Mouse (Mus musculus) kidney, adult 11 months (tissue): ENCODE measurements at regions not wholly inside any gene's neighbourhood (a gene's known extent, or its start where the extent isn't known, plus 50 kb on each side); places are given as distances from the start of the nearest gene placed in this dataset.
A peak's percentile ranks its signal among the peaks of the same experiment; 100 is the strongest.

Experiments used
- DNase-seq: peaks from one replicate; pipeline ENCODE4 v3.0.0; 2022

DNA sequence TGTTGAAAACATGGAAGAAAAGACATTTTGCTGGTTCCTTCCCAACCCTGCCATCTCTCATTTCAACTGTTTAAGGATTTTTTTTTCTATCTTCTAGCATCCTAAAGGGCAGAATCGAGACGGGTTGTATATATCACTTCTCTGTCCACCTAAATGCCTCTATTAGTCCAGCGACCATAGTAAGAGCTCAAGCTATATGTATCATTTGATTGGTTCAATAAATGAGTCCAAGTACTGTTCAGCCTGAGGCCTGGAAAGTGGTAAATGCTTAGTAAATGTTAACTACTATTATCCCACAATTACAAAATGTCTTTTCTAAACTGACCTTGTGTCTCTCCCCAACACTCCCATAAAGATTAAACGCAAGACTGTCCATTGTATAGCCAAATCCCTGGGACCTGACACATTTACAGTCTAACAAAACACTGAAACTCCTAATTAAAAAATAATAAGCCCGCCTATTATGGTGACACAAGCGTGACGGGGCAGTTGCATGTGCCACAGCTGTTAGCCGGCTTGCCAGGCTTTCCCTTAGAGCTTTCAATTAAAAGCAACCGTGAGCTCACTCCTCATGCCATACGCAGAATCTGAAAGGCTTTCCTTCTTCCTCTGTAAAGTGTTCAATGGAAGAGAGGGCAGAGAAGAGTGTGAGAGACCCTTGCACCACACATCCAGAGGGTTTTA lies 336.7 kb upstream of the Tenm4 start:
- DNase-seq, result no peak

DNA sequence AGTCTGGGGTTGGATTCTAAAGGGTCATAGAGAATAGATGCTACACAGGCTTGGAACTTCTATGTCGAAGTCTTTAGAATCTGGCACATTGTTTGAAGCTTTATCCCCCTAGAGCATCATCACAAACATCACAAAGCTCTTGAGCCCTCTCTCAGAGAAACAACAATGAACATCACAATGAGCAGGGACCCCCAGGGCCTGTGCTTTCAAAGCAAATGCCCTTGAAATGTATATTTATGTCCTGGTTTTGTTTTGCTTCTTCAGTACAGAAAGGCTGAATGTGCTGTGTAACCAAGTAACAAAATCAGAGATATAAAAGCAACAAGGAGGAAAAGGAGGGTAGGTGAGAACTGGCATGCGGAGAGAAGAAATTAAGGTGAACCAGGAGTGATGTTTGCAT lies 330.6 kb upstream of the Tenm4 start:
- no peak for DNase-seq

DNA sequence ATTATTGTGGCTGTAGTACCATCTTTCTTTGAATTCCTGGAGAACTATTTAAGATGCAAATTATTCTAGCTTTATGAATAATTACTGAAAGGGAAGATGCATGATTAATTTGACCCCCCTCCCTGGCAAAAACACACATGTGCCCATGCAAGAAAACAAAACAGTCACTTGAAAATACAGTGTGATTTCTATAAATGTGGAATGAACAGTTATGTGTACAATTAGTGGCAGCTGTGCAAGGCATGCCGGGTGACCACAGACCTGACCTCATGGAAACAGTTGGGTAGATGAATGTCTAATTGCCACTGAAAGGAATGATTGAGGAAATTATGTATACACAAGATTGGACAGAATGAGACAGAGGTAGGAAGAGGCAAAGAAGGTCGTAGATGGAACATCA lies 321.2 kb upstream of the Tenm4 start:
- DNase-seq, result no peak

DNA sequence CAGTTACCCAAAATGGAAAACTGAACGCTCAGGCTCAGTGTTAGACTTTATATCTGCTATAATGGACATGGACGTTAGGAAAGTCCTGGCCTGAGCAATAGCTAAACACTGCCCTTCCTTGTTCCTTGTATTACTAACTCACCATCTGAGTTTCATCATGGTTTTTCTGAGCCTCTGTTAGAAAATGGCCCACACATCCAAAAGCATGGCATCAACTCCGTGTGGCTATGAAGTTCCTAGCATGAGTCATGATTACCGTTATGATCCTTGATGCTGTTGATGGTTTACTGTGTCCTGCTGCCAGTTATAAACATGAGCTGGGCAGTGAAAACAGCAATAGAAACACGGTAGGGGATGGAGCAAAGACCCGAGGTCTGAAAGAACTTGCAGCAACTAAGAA lies 318.4 kb upstream of the Tenm4 start:
- no peak for DNase-seq

DNA sequence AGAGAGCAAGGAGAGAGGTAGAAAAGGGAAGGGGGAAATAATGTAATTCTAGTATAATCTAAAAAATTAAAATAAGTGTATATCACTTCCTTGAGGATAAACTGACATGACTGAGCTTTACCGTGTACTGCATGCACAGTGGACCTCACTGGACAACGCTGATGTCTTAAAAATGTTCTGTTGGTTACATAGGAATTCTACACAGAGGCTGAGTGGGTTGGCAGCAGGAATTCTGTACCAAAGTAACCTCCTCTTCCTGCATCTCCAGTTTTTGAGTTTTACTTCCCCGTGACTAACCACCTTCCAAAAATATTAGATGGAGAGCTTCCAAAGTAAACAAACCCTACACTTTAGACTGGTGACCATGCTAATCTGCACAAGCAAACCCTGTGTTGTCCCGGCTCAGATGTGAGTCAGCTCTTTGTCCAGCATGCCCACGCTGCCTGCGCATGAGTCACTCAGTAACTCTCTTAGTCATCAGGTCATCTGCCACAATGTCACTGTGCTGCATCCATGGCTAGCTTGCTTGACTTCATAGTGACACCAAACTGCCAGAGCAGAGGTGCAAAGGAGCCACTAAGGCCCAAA lies 317.7 kb upstream of the Tenm4 start:
- DNase-seq, result peak; percentile 16

DNA sequence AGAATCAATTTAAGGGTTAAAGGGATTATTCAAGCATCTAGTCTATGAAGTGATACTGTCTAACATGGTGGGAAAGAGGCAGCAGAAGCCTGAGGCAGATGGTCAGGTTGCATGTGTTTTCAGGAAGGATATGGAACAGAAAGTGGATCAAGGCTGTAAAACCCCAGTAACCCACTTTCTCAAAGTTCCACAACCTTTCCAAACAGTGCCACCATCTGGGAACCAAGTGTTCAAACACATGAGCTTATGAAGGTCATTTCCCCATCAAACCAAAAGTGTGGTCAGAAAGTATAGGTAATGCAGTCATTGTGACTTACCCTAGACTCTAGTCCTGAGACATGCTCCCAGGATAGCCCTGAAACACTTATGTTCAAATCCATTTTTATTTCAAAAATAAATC lies 312.8 kb upstream of the Tenm4 start:
- no peak for DNase-seq

DNA sequence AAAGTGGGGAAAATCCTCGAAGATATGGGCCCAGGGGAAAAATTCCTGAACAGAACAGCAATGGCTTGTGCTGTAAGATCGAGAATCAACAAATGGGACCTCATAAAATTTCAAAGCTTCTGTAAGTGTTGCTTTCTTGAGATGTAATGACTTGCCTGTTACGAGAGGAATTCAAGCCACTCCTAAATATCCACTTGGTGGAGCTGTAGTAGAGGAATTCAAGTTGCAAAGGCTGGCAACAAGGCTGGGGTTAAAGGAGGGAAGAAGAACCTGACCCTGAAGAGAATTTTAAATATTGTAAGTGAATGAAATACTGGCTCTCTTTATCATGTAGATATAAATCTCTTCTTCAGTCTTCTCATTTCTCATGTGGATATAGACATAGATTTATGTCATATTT lies 306.8 kb upstream of the Tenm4 start:
- DNase-seq, result no peak

DNA sequence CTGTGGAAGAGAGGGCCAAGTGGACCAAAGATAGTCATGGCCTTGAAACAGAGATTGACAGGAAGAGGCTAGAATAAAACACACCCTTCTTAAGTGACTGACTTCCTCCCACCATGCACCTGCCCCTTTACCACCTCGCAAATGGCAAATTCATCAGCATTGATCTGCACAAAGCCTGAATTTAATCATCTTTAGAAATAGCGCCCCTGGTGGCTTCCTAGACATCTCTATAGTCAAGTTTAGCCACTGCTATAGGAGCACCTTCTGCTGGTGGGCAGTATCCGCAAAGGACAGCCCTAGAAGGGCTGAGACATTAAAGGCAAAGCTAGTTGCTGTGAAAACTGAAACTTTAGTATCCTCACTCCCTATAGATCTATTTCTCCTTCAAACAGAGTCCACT lies 305.8 kb upstream of the Tenm4 start:
- DNase-seq, result no peak

DNA sequence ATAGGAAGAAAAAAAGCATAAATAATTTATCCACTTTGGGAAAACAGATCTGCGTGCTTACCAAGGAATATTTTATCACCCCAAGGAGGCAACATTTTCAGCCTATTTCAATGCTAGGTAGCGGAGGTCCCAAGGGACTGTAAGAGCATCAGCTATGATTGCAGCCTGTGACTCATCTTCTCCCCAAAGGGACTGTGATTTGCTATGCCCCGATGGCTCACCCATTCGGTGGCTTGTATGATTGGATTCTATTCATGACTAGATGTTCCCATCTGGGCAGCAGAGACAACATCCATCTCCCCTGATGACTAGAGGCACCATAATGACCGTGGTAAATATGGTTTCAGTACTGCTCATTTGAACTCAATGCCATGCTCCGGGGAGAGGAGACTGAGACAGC lies 302.3 kb upstream of the Tenm4 start:
- no peak for DNase-seq

DNA sequence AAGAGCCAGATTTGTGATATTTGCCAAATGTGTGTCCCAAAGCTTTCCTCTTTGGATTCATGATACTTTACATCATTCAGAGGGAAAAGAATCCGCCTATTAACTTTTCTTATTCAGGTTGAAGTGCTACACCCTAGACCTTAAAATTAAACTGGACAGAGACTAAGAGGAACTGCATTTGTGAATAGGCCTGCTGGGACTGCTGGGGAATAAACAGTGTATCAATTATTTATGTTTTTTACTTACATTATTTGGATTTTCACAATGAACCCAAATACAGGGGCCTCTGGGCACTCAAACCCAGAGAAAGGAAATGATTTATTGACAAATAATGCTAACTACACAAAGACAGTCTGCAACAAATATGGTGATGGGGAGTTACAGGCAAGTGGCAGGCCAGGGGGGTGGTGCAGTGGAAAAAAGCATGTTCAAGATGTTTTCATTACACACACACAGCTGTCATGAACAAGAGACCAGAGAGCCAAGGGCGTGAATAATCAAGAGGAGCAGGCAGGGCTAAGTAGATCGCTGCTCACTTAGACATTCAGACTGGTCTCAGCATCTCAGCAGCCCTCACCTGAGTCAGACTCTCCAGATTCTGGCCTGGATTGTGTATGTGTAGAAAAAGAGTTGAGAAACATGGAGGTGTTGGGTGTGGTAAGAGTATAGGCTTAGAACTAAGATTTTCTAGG lies 290.3 kb upstream of the Tenm4 start:
- no peak for DNase-seq

DNA sequence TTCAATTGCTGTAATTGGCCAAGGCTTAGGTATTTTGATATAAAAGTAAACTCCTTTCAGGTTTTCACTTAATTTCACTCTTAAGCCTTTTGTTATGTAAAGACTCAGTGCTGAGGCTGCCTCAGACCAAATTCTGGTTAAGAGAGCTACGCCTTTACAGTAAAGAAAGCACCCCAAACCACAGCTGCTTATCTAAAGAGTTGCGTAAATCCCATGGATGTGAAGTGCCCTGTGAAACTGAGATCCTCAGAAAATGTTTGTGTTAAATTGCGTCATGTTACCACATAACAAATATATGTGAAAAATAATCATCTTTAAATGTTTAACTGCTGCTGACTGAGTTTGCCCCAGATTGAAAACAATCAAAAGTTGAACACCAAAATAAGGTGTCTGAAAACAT lies 269.5 kb upstream of the Tenm4 start:
- no peak for DNase-seq

DNA sequence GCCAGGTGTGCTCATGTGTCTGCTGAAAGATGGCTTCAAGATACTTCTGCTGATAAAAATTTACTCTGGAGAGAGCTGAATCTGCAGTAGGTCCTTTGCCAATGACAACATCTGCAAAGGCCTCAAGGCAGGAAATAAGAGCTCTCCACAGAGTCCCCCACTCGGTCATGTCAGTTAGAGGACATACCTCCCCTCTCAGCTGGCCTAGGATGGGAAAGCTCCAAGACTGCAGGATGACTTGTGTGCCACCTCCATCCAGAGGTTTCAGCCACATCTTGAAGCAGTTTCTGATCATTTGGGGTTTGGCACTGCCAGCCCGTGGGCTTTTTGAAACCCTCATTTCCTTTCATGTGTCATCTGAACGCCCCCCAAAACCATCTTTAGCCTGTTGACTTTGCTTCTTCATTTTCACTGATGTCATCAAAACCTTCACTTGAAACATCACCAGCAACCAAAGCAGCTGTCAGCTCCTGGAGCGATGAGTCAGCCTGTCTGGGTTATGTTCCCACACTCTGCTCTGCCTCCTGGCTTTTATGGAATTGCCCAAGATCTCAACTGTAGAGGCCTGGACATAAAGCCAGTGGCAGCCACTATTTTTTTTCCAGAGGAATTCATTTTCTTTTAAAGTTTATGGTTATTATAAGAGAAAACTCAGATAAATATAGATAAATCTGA lies 256.5 kb upstream of the Tenm4 start:
- DNase-seq, result no peak

DNA sequence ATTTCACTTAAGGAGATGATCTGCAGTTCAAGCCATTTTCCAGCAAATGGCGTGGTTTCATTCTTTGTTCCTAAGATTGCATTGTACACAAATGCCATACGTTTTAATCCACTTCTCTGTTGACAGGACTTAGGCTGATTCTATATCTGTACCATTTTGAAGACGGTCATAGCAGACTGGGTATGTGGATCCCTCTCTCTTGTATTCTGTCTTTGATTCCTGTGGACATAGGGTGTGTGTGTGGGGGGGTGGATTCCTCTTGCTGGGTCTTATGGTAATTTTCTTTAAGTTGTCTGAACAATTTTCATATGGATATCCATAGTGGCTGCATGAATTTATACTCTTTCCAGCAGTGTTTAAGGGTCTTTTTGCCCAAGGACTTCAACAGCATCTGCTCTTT lies 251.1 kb upstream of the Tenm4 start:
- DNase-seq, result no peak

DNA sequence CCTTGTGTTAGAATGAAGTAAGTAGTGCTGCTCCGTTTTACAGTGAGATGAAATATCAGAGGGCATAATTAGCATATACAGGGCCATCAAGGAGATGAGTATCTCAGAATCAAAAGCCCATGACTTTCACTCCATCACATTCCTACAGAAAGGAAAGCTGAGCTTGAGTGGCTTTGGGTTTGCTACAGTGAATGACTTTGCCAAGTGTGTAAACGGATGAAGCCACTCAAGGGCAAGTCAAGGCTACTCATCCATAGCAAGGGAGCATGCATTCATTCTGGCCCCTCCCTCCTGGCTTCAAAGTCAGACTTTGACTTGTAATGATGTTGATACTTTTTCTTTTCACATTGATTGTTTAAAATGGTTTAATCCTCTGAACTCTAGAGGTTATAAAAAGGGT lies 246.2 kb upstream of the Tenm4 start:
- no peak for DNase-seq

DNA sequence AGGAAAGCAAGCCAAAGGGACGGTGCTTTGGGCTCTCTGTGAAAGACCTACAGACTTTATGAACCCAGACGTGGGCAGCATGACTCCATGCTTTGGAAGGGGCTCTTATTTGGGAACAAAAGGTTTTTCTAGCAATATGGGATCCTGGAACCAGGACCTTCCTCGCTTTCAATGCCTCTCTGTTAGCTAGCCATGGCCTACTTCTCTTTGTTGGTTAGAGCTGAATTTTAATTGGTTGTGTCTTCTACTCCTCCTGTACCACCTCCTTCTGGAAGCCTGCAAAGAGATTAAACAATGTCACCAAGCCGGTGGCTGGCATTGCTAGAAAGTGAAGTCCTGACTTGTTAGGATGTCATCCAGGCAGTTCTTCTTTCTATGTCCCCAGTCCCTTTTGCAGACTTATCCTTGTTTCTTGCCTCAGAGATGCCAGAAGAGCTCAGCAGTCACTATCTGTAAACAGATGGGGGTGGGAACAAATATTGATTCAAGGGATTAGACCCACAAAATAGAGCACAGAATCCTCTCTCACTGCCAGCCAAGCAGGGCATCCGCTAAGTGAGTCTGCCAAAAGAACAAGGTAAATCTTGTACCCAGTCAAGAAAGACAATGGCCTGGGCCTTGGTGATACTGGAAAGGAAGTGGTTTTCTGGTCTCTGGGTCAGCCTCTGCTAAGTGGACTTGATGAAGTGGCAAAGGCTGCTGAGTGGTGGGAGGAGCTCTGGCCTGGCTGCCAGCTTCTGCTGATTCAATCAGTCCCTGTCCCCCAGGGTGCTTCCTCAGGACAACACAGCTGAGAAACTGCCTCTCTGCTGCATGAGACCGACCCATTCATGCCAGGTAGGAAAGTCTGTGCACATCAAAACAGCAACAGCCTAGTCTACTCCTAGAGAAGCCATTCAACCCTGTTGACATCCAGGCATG lies 244.7 kb upstream of the Tenm4 start:
- no peak for DNase-seq

DNA sequence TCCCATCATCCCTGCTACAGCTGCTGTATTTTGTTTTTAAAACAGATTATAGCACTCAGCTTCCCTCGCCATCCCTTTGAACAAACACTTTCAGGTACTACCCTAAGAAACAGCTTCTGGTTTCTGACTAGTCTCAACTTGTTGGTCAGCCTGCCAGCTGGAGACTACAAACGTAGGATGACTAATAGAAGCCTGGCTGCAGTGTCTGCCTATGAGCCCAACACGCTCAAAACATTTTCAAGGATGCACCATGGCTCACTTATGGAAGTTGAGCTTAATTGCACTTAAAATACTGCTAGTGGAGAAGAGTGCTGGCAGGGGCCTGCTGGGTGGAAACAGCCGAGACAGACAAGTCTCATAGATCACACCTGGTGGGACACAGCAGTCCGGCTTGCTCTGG lies 234.4 kb upstream of the Tenm4 start:
- no peak for DNase-seq

DNA sequence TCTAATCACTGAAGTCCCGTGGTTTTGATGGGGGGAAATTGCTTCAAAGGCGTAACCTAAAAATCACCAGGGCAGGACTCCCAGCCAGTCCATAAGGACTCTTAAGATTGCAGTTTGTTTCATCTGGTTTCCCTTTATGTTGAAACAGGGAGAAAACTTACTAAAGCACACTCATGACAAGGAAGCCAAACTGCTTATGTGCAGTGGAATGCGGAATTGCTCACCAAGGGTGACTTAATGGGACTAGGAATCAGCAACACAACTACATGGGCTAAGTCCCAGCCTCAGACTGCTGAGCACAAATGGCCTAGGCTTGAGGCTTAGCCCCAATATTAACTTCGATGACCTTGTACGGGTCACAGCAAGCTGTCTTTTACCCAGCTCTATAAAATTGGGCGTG lies 227.6 kb upstream of the Tenm4 start:
- no peak for DNase-seq

DNA sequence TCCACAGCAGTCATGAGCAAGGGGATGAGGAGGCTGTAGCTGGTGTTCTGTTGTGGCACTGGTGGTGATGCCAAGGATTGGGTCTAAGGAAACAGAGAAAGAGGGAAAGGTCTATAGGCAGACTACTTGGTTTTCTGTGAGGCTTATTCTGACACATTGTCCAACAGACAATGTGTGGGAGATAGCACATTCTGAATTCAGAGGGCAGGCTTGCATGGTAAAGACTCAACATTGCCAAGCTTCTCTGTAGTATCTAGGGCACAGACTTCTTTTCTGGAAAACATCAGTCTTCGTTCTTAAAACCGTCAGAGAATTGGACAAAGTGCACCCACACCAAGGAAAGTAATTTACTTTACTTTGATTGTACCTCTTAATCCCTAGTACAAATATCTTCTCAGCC lies 218.7 kb upstream of the Tenm4 start:
- DNase-seq, result no peak

DNA sequence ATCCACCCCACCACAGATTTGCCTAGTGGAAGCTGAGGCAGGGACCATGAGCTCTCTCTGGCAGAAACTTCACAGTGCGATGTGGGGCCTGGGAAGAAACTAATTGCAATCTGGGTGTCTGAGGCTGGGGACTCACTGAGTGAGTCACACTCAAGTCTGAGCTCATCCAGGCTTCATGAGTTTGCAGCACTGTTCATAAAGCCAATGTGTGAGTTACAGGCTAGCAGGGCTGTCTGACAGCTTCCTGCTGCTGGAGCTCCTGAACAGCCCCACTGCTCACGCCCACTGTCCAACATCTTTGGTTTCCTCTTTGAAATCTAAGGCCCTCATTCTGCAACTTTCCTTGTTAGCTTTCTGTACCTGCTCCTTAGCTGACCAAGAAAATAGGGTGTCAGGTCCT lies 216.5 kb upstream of the Tenm4 start:
- no peak for DNase-seq

DNA sequence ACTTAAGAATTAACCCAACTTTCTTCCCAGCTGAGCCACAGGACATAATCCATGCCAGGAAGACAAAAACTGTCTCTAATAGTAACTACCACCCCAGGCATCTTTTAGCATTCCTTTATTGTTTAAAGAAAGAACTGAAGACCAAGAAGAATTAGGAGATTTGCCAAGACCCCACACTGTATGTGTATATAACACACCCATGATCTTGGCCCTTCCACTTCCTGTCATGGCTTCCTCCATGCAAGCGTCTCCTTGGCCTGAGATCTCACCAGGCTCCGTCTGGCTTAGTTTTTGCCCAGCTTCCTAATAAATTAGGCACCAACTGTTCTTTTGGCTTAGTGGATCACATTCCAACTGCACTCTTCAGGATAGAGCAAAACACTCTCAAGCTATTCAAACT lies 215.9 kb upstream of the Tenm4 start:
- DNase-seq, result no peak

DNA sequence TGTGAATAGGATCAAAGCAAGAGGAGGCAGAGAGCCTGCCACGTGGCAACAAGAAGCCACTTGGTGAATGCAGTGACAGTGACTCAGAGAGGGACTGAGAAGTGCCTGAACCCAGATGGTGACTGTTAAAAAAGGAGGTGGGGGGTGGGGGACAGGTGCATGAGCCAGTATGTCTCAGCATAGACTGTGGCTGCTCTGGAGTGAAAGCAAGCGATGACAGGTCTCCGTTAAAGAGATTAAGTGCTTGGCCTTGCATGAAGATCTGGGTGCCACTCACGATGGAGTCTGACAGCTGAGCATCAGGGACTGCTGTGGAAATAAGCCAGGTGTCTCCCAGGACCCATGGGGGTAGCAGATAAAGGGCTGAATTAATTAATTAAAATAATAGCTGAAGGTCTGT lies 212.0 kb upstream of the Tenm4 start:
- no peak for DNase-seq

DNA sequence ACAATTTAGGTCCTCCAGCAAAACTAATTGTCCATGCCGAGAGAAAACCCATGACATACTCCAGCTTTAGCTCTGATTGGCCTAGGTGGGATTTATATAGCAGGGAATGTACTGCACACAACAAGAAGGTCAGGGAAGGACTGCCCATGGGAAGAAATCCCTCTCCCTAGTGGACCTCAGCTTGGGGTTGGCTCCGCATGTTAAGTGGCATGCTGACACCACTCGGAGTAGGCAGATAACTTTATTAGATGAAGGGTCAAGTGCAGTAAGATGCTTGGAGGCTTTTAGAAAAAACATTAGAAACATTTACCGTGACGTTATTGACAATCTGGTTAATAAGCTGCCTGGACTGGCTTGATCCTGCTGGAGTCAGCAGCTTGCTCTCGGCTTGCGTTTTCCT lies 199.2 kb upstream of the Tenm4 start:
- DNase-seq, result no peak

DNA sequence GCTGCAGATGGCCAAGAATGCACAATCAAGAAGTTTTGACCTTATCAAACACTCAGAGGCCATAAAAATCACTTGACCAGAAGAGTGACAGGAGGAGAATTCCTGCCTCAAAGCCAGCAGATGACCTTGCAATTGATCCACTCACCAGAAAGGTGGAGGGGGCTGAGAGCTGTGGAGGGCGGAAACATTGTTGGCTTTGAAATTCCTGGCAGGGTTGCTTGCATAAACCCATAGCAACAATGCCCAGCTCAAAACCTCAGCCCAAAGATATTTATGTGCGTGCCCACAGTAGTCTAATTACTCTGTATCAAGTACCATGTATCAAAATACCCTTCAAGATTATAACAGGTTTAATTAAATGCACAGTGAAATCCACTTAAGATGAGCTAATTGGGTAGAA lies 197.0 kb upstream of the Tenm4 start:
- DNase-seq, result no peak
